Mouse (Mus musculus) ES-E14 (cell line): ENCODE data around the gene Sox5.

Experiments
- HCFC1 ChIP-seq: IDR thresholded peaks from 2 replicates; pipeline ENCODE4 v1.6.1; 2012; ENCODE audit warnings: low read length, inconsistent platforms, borderline replicate concordance; ENCODE audit not compliant: insufficient read depth
- ZNF384 ChIP-seq: IDR thresholded peaks from 2 replicates; pipeline ENCODE4 v1.6.1; 2012; ENCODE audit warnings: low read depth, low read length, inconsistent platforms

DNA sequence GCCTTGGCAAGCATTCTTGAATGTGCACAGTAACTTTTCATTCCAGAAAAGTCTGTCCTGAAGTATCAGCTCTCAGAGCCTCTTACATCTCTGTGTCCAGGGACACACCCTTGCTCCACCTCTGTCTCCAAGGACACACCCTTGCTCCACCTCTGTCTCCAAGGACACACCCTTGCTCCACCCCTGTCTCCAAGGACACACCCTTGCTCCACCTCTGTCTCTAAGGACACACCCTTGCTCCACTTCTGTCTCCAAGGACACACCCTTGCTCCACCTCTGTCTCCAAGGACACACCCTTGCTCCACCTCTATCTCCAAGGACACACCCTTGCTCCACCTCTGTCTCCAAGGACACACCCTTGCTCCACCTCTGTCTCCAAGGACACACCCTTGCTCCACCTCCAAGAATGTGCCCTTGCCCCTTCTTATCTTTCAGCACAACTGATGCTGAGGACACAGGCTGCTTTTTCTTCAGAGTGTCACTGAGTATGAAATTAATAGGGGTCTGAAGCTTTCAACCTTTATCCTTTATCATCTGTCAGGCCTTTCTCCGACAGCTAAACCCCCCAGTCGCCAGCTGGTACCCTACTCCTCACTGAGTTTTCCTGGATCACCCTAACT lies 452.4 kb downstream of the Sox5 start:
- TF ChIP-seq ZNF384 (no peak), HCFC1 (no peak)
